Mouse (Mus musculus) liver, embryonic 11.5 days (tissue): Measurements from ENCODE around the gene Acbd3. TPM values are rescaled to one million over a fixed set of nuclear protein-coding genes. Genes with fewer than 3 reads are reported as not detected.

Experiments used
- ATAC-seq: fragments of 200-750 bp; cut with Nextera tagmentation; replicated peaks from 2 replicates; pipeline ENCODE4 v1.8.0; 2017; ENCODE audit warnings: moderate number of reproducible peaks, mild to moderate bottlenecking, moderate TSS enrichment, moderate library complexity; ENCODE audit not compliant: low FRiP score
- DNase-seq: peaks from one replicate; pipeline ENCODE4 v3.0.0-alpha.2; 2017; ENCODE audit warnings: low spot score
- H3K27ac ChIP-seq: fragments of 300-500 bp; sonication (generic); 2 replicates; pipeline ENCODE4 v1.5.1; 2014; ENCODE audit warnings: mild to moderate bottlenecking, low read depth, low read length, control low read depth
- H3K27me3 ChIP-seq: fragments of 300-500 bp; sonication (generic); replicated peaks from 2 replicates; pipeline ENCODE4 v1.6.1; 2014; ENCODE audit warnings: low read length, mixed read lengths; ENCODE audit not compliant: control insufficient read depth, insufficient read depth
- H3K36me3 ChIP-seq: fragments of 300-500 bp; sonication (generic); 2 replicates; pipeline ENCODE4 v1.6.1; 2014; ENCODE audit warnings: mild to moderate bottlenecking, low read length, moderate library complexity, mixed read lengths; ENCODE audit not compliant: control insufficient read depth, insufficient read depth
- H3K4me1 ChIP-seq: fragments of 300-500 bp; sonication (generic); replicated peaks from 2 replicates; pipeline ENCODE4 v1.6.1; 2014; ENCODE audit warnings: low read length, mixed read lengths; ENCODE audit not compliant: control insufficient read depth, insufficient read depth
- H3K4me2 ChIP-seq: fragments of 300-500 bp; sonication (generic); 2 replicates; pipeline ENCODE4 v1.6.1; 2014; ENCODE audit warnings: mild to moderate bottlenecking, control low read depth, moderate library complexity
- H3K4me3 ChIP-seq: fragments of 300-500 bp; sonication (generic); 2 replicates; pipeline ENCODE4 v1.5.1; 2014; ENCODE audit warnings: low read depth, low read length, control low read depth
- H3K9ac ChIP-seq: fragments of 300-500 bp; sonication (generic); 2 replicates; pipeline ENCODE4 v1.6.1; 2014; ENCODE audit warnings: low read depth, low read length, control low read depth
- H3K9me3 ChIP-seq: fragments of 300-500 bp; sonication (generic); 2 replicates; pipeline ENCODE4 v1.6.1; 2016; ENCODE audit warnings: low read length, inconsistent platforms, mixed read lengths; ENCODE audit not compliant: control insufficient read depth
- WGBS: fragments of 180-500 bp; shearing (Covaris S2); extraction: QIAGEN DNeasy Blood & Tissue Kit; methylation state at CpG from one replicate; pipeline ENCODE4 v1.1.7; 2014; 5-methylcytosine and 5-hydroxymethylcytosine counted together
- polyA plus RNA-seq: library from polyadenylated mRNA; unstranded; fragments of >200 nt; fragmentation: Nextera tagmentation; extraction: Ambion mirVana; gene quantifications from 2 replicates; pipeline ENCODE4 v1.2.1, GENCODE M21; 2014

The Acbd3 gene
- polyA plus RNA-seq, 1 experiment from 2014 or later = 18.4 TPM

GRCm38 (mm10) chr1:180799253-180799652 lies 73.4 kb downstream of the Acbd3 start:
- Histone ChIP-seq H3K9me3 (no peaks in the 10 kb centered on the region), H3K27me3 (no peaks in the 10 kb centered on the region), H3K4me1 (peaks cover under 1% of the 10 kb centered on the region; the same call in 1 of the 2 replicates), H3K36me3 (peaks cover 19% of the 10 kb centered on the region), H3K27ac (no peak overlapping the region), H3K9ac (no peak overlapping the region), H3K4me3 (no peak overlapping the region), H3K4me2 (no peak overlapping the region)
- DNase-seq (no peak), ATAC-seq (no peak)
- 68% methylated on average over 5 of the region's 5 CpGs for WGBS

DNA sequence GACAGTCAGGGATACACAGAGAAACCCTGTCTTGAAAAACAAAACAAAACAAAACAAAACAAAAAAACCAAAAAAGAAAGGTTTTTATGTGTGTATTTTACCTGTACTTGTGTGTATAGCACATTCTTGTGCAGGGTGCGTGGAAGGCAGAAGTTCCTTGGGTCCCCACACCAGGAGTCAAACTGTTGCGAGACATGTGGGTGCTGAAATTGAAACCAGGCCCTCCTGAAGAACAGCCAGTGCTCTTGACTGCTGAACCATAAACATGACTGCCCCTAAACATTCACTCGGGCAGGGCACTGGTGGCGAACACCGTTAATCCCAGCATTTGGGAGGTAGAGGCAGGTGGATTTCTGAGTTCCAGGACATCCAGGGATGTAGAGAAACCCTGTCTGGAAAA lies 74.2 kb downstream of the Acbd3 start:
- H3K9ac ChIP-seq = no peak overlapping the region
- DNase-seq = no peak
- H3K4me2 ChIP-seq = no peak overlapping the region
- no peaks in the 10 kb centered on the region for H3K4me1 ChIP-seq
- no peaks in the 10 kb centered on the region for H3K9me3 ChIP-seq
- no peak overlapping the region for H3K4me3 ChIP-seq
- ATAC-seq = no peak
- WGBS = 93% methylated on average over 5 of the region's 5 CpGs
- H3K27me3 ChIP-seq = no peaks in the 10 kb centered on the region
- peaks cover 26% of the 10 kb centered on the region for H3K36me3 ChIP-seq
- no peak overlapping the region for H3K27ac ChIP-seq

- H3K4me2 ChIP-seq = no peak overlapping the region
- no peak overlapping the region for H3K27ac ChIP-seq
- H3K9me3 ChIP-seq = no peaks in the 10 kb centered on the region
- no peak overlapping the region for H3K4me3 ChIP-seq
- H3K4me1 ChIP-seq = no peaks in the 10 kb centered on the region
- no peak for DNase-seq
- H3K9ac ChIP-seq = no peak overlapping the region
- H3K27me3 ChIP-seq = no peaks in the 10 kb centered on the region
- H3K36me3 ChIP-seq = peaks cover 33% of the 10 kb centered on the region
- ATAC-seq = peak; percentile 25; the same call in 1 of the 2 replicates
- 53% methylated on average over 2 of the region's 2 CpGs for WGBS
Measured at GRCm38 (mm10) chr1:180800814-180801213, 75.0 kb downstream of the Acbd3 start.

GRCm38 (mm10) chr1:180801466-180801994 lies 75.7 kb downstream of the Acbd3 start:
- ATAC-seq (no peak), DNase-seq (no peak)
- no peaks in the 10 kb centered on the region for H3K9me3 ChIP-seq
- no peak overlapping the region for H3K9ac ChIP-seq
- H3K4me3 ChIP-seq = no peak overlapping the region
- H3K27ac ChIP-seq = no peak overlapping the region
- peaks cover 40% of the 10 kb centered on the region for H3K36me3 ChIP-seq
- WGBS = 86% methylated on average over 3 of the region's 3 CpGs
- no peaks in the 10 kb centered on the region for H3K27me3 ChIP-seq
- no peak overlapping the region for H3K4me2 ChIP-seq
- H3K4me1 ChIP-seq = no peaks in the 10 kb centered on the region

Other genes with a start within 250 kb of the Acbd3 start
- 0.14 and 0.21 TPM in 2 replicates for gene Stum, start 242.5 kb upstream of the Acbd3 start, polyA plus RNA-seq
- 177 and 197 TPM in 2 replicates for gene Parp1, start 157.1 kb upstream of the Acbd3 start, polyA plus RNA-seq
- 21.3 and 22.2 TPM in 2 replicates for gene Lin9, start 84.9 kb upstream of the Acbd3 start, polyA plus RNA-seq
- gene Mixl1, start 29.0 kb upstream of the Acbd3 start, polyA plus RNA-seq = 1.8 and 2.0 TPM in 2 replicates
- 1,897 and 1,996 TPM in 2 replicates for gene H3f3a, start 87.9 kb downstream of the Acbd3 start, polyA plus RNA-seq
- 49.0 and 49.2 TPM in 2 replicates for gene Sde2, start 125.1 kb downstream of the Acbd3 start, polyA plus RNA-seq
- gene Lefty2, start 167.1 kb downstream of the Acbd3 start, polyA plus RNA-seq = not detected in 2 replicates
- 162 and 171 TPM in 2 replicates for gene Pycr2, start 178.2 kb downstream of the Acbd3 start, polyA plus RNA-seq
- 7.3 and 9.5 TPM in 2 replicates for gene Lefty1, start 209.0 kb downstream of the Acbd3 start, polyA plus RNA-seq
- 7.8 and 8.3 TPM in 2 replicates for gene Tmem63a, start 216.3 kb downstream of the Acbd3 start, polyA plus RNA-seq